Mouse (Mus musculus): Measurements from ENCODE around the gene Ahcyl2.

Ahcyl2 gene

GRCm38 (mm10) chr6:29770672-29771321 is 3.0 kb downstream of the Ahcyl2 start:
- DNase-seq (ENCODE audit: low spot score) = no peak

DNA sequence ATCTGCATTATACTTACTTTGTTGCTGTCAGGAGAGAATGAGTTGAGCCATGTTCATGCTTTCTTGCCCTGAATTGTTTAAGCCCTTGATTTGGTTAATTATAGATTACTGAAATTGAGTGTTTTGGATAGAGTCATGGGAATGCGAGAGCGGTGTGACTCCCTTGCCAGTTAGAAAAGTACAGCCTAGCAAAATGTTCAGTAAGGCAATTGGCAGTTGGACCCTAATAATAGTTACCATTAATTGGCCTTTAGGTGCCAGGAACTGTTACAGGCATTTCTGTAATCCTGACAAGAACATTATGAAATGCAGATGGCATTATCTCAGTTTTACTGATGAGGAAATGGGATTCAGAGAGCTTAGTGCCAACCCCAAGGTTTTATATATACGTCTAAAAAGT is 4.4 kb downstream of the Ahcyl2 start:
- no peak for DNase-seq (ENCODE audit: low spot score)

GRCm38 (mm10) chr6:29774161-29774560 is 6.3 kb downstream of the Ahcyl2 start:
- no peak for DNase-seq (ENCODE audit: low spot score)

GRCm38 (mm10) chr6:29775609-29776008 is 7.8 kb downstream of the Ahcyl2 start:
- DNase-seq (ENCODE audit: low spot score) = no peak

DNA sequence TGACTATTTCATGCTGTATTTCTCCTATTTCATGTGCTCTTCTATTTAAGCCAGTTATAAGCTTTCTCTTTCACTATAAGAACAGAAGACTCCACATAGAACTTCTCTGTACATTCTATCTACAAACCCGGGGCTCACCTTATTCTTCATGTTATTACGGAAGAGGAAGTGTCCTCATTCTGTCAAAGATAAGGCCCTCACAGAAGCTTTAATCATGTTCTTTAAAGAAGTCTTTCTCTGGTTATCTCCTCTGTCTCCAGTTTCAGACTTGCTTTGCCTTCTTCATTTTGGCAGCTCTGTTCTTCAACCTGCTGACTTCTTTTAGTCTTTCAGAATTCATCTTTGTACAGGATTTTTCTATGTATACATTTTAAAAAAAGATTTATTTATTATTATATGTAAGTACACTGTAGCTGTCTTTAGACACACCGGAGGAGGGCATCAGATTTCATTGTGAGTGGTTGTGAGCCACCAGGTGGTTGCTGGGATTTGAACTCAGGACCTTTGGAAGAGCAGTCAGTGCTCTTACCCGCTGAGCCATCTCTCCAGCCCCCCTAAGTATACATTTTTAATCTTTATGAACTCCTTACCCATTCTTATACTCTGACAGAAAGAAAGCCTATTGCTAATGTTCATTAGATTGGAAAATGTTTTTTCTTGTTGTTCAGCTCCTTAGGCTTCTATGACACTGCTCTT is 8.9 kb downstream of the Ahcyl2 start:
- DNase-seq (ENCODE audit: low spot score) = no peak

- no peak for DNase-seq (ENCODE audit: low spot score)
Observed at GRCm38 (mm10) chr6:29777238-29777555, 9.4 kb downstream of the Ahcyl2 start.

- no peak for DNase-seq (ENCODE audit: low spot score)
Observed at GRCm38 (mm10) chr6:29780082-29780481, 12.3 kb downstream of the Ahcyl2 start.

GRCm38 (mm10) chr6:29780571-29780970 is 12.8 kb downstream of the Ahcyl2 start:
- no peak for DNase-seq (ENCODE audit: low spot score)

DNA sequence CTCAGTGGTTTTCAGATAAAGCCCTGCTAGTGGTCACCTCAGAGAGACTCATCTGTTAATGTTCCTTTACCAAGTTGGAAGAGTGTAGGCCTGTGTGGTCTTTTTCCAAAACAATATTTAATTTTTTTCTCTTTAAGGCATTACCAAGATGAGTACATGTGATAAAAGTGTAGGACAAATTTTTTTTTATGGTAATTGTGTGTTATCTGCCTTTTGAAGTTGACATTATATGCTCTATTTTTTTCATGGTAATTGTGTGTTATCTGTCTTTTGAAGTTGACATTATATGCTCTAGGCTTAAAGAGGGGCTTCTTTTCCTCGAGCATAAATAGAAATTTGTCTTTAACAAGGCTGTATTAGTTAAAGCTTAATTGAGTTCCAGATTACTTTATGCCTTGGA is 14.4 kb downstream of the Ahcyl2 start:
- no peak for DNase-seq (ENCODE audit: low spot score)

- no peak for DNase-seq (ENCODE audit: low spot score)
Observed at GRCm38 (mm10) chr6:29783960-29784359, 16.1 kb downstream of the Ahcyl2 start.

GRCm38 (mm10) chr6:29784413-29785021 is 16.7 kb downstream of the Ahcyl2 start:
- no peak for DNase-seq (ENCODE audit: low spot score)

DNA sequence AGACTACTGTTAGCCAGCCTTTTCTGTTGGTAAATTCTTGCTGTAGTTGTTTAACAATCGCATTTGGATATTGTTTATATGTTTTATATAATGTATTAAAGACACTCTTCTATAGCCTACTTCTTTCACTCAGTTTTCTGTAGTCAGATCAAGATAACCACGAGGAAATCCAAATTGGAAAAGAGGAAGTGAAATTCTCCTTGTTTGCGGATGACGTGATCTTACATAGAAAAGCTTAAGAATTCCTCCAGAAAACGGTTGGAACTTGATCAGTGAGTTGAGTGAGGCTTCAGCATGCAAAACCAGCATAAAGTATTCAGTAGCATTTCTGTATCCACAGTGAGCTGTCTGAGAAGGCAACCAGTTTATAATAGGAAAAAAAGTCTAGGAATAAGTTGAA is 17.9 kb downstream of the Ahcyl2 start:
- DNase-seq (ENCODE audit: low spot score) = no peak

DNA sequence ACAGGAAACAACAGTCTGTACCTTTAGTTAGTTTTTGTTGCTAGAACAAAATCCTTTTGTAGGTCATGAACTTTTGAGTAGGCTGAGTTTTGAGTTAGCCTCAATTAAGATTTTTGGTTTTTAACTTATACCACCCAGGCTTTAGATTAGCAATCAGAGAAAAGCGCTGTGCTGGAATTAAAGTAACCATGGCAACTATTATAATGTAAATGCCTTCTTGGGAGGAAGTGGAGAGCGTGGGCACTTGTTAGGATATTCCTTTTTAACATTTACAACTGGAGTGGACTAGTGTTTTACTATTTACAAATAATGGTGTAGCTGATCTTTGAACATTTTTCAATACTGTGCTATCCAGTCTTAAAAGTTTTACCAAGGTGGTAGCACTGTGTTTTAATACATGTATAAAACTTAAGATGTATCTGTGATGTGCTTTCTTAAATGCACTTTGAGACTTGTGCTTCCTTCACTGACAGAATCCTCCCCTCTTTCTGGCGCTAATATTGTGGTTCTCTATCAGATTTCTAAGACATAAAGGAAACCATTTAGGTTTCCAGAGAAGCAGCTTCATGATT is 21.1 kb downstream of the Ahcyl2 start:
- no peak for DNase-seq (ENCODE audit: low spot score)

GRCm38 (mm10) chr6:29790014-29790698 is 22.3 kb downstream of the Ahcyl2 start:
- DNase-seq (ENCODE audit: low spot score) = no peak

DNA sequence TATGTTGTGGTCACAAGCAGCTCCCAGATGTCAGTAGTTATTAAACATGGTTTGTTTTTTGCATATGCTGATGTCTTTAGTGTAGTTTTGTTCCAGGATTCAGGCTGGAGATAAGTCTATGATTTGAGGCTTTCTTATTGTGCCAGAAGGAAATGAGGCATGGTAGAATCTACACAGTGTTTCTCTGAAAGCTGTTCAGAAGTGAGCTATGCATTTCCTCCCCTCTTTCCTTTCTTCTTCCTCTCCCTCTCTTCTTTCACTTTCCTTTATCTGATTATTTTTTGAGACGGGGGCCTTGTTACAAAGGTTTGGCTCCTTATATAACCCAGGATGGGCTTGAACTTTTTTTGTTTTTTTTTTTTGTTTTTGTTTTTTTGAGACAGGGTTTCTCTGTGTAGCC is 25.7 kb downstream of the Ahcyl2 start:
- no peak for DNase-seq (ENCODE audit: low spot score)

GRCm38 (mm10) chr6:29794582-29794981 is 26.8 kb downstream of the Ahcyl2 start:
- no peak for DNase-seq (ENCODE audit: low spot score)

DNA sequence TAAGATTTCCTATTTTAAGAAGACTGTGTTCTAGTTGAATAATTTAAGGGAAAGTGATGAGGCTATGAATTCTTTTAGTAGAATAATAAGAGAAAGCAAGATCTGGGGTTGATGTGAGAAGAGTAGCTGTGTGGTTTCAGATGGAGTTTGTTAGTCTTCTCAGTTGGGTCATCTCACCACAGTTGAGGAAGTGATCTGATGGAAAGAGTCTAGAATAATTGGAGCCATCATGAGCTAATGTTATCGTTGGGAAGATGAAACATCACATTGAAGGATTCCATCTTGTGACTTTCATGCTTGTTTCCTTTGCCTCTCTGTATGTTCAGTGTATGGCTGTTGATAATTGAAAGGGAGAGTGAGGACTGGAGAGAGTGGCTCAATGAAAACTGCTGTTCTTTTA is 35.2 kb downstream of the Ahcyl2 start:
- DNase-seq (ENCODE audit: low spot score) = no peak

GRCm38 (mm10) chr6:29804006-29804405 is 36.2 kb downstream of the Ahcyl2 start:
- no peak for DNase-seq (ENCODE audit: low spot score)

DNA sequence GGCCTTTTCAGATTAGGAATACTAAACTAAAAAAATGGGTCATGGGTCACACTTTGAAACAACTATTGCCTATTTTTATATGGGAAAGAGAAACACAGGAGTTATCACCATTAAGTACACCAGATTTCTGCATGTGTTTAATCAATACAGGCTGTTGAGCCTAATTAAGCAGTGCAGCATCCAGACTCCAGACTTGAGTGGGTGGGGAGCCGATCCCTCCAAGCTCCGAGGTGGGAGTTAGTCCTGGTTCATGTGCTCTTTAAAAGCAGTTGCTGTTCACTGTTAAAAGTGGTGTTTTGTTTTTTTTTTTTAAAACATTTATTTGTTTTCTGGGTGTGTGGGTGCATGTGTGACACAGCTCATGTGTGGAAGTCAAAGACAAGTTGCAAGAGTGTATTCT is 37.6 kb downstream of the Ahcyl2 start:
- DNase-seq (ENCODE audit: low spot score) = no peak

GRCm38 (mm10) chr6:29812076-29812475 is 44.3 kb downstream of the Ahcyl2 start:
- no peak for DNase-seq (ENCODE audit: low spot score)

DNA sequence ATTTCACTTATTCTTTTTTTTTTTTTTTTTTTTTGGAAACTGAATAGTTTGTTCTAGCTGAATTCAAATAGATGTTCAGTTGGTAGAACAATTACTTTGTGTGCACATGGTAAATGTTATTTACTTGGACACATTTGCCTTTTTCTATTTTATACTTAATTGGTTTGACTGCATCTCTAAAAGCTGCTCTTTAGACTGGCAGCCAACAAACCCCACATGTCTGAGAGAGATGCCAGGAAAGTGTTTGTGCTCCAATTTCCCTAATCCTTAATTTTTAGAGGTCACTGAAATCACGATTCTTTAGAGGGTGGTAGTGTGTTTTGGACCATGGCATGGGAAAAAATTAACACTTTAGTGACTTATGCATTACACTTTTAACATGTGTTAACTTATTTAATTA is 44.8 kb downstream of the Ahcyl2 start:
- DNase-seq (ENCODE audit: low spot score) = no peak

DNA sequence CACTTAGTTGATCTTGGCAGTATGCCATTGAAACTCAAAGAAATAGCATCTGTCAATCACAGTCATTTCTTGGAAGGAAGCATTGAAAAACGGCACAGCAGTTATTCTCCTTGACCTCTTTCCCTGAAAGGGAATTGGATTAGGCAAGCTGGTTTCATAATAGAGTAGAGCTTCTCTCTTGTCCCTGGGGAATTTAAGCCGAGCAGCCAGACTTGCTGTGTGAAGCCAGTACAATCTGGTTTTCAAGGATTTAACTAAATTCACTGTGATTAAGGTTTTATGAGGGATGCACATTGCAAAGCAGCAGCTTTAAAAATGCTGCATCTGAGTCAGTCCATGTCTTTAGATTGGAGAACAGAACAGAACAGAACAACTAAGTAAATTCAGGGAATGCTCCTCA is 46.8 kb downstream of the Ahcyl2 start:
- DNase-seq (ENCODE audit: low spot score) = no peak

GRCm38 (mm10) chr6:29815060-29815459 is 47.2 kb downstream of the Ahcyl2 start:
- DNase-seq (ENCODE audit: low spot score) = no peak
